Mouse (Mus musculus) kidney, postnatal 0 days (tissue): ENCODE measurements at regions not wholly inside any gene's neighbourhood (a gene's known extent, or its start where the extent isn't known, plus 50 kb on each side); places are given as distances from the start of the nearest gene placed in this dataset.

Experiments
- ATAC-seq: fragments of 200-750 bp; cut with Nextera tagmentation; replicated peaks from 2 replicates; pipeline ENCODE4 v1.8.0; 2017; ENCODE audit warnings: low read depth, moderate number of reproducible peaks, moderate TSS enrichment, moderate library complexity; ENCODE audit not compliant: low FRiP score
- DNase-seq: peaks from one replicate; pipeline ENCODE4 v3.0.0-alpha.2; 2016; ENCODE audit warnings: low spot score
- H3K27ac ChIP-seq: fragments of 300-500 bp; sonication (generic); 2 replicates; pipeline ENCODE4 v1.5.1; 2014; ENCODE audit warnings: mild to moderate bottlenecking
- H3K27me3 ChIP-seq: fragments of 300-500 bp; sonication (generic); 2 replicates; pipeline ENCODE4 v1.6.1; 2014; ENCODE audit warnings: low read length, mixed read lengths; ENCODE audit not compliant: insufficient read depth
- H3K36me3 ChIP-seq: fragments of 300-500 bp; sonication (generic); 2 replicates; pipeline ENCODE4 v1.6.1; 2014; ENCODE audit warnings: low read length, mixed read lengths; ENCODE audit not compliant: insufficient read depth
- H3K4me1 ChIP-seq: fragments of 300-500 bp; sonication (generic); replicated peaks from 2 replicates; pipeline ENCODE4 v1.6.1; 2014; ENCODE audit warnings: antibody characterized with exemption, low read length, mixed read lengths; ENCODE audit not compliant: insufficient read depth
- H3K4me2 ChIP-seq: fragments of 300-500 bp; sonication (generic); 2 replicates; pipeline ENCODE4 v1.6.1; 2014; ENCODE audit warnings: mild to moderate bottlenecking, low read length, moderate library complexity, mixed read lengths
- H3K4me3 ChIP-seq: fragments of 300-500 bp; sonication (generic); replicated peaks from 2 replicates; pipeline ENCODE4 v1.5.1; 2014; ENCODE audit warnings: low read depth, low read length
- H3K9ac ChIP-seq: fragments of 300-500 bp; sonication (generic); 2 replicates; pipeline ENCODE4 v1.6.1; 2014; ENCODE audit warnings: low read depth, low read length
- H3K9me3 ChIP-seq: fragments of 300-500 bp; sonication (generic); replicated peaks from 2 replicates; pipeline ENCODE4 v1.6.1; 2016; ENCODE audit warnings: low read length, inconsistent platforms, mixed read lengths
- CTCF ChIP-seq: IDR thresholded peaks from 2 replicates; pipeline ENCODE4 v1.5.1; 2016; ENCODE audit warnings: antibody characterized with exemption, low read depth, mild to moderate bottlenecking, moderate library complexity
- WGBS: fragments of 180-500 bp; shearing (Covaris S2); extraction: QIAGEN DNeasy Blood & Tissue Kit; methylation state at CpG from one replicate; pipeline ENCODE4 v1.1.7; 2014; 5-methylcytosine and 5-hydroxymethylcytosine counted together

GRCm38 (mm10) chr2:159064403-159064970 is 269.9 kb downstream of the Dhx35 start:
- Histone ChIP-seq H3K4me2 (no peak overlapping the region), H3K27ac (no peak overlapping the region), H3K9ac (no peak overlapping the region), H3K4me1 (0 out of 2 replicates have a peak, but pooled peaks cover 2% of the 10 kb centered on the region), H3K36me3 (no peaks in the 10 kb centered on the region), H3K9me3 (no peaks in the 10 kb centered on the region), H3K4me3 (no peak overlapping the region), H3K27me3 (no peaks in the 10 kb centered on the region)
- 59% methylated on average over 9 of the region's 9 CpGs for WGBS
- DNase-seq (no peak), ATAC-seq (no peak)
- TF ChIP-seq CTCF = no peak

- no peak overlapping the region for H3K9ac ChIP-seq
- H3K27ac ChIP-seq = no peak overlapping the region
- no peak for DNase-seq
- H3K27me3 ChIP-seq = no peaks in the 10 kb centered on the region
- no peaks in the 10 kb centered on the region for H3K36me3 ChIP-seq
- H3K4me1 ChIP-seq = 0 out of 2 replicates have a peak, but pooled peaks cover 2% of the 10 kb centered on the region
- H3K4me3 ChIP-seq = no peak overlapping the region
- ATAC-seq = no peak
- no peak overlapping the region for H3K4me2 ChIP-seq
- H3K9me3 ChIP-seq = no peaks in the 10 kb centered on the region
- 67% methylated on average over 7 of the region's 7 CpGs for WGBS
- 0 out of 2 replicates have a peak, but pooled peaks have one; percentile 15 for TF ChIP-seq CTCF
These were observed 272.9 kb downstream of the Dhx35 start for GRCm38 (mm10) chr2:159067506-159067905.

GRCm38 (mm10) chr2:159068303-159069020 is 273.9 kb downstream of the Dhx35 start:
- ATAC-seq (peak; percentile 86), DNase-seq (peak; percentile 32)
- H3K4me3 ChIP-seq = no peak overlapping the region

DNA sequence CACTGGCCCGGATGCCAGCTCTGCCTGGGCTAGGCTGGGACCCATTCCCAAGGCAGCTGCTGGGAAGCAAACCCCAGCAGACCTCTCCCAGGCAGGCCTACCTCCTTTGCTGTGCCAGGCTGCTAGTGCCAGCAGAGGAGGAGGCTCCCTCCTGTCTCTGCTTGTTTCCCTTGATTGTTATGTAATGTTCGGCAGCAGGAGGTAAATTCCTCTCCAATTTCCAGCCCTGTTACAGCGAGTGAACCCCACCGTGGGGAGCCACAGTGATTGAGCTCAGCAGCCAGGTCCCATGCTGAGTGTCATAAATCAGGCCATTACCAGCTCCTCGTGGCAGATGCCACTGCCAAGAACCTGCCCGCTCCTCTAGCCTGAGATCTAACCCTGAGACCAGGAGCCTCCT is 274.6 kb downstream of the Dhx35 start:
- no peak for DNase-seq
- Histone ChIP-seq H3K4me2 (no peak overlapping the region), H3K9ac (no peak overlapping the region)

More at GRCm38 (mm10) chr2:159068303-159069020, 273.9 kb downstream of the Dhx35 start:
- Histone ChIP-seq H3K27me3 (no peaks in the 10 kb centered on the region), H3K4me2 (no peak overlapping the region), H3K9ac (no peak overlapping the region), H3K27ac (peak overlapping the region; percentile 87), H3K9me3 (no peaks in the 10 kb centered on the region), H3K4me1 (0 out of 2 replicates have a peak, but pooled peaks cover 2% of the 10 kb centered on the region), H3K36me3 (no peaks in the 10 kb centered on the region)
- WGBS = 46% methylated on average over 7 of the region's 7 CpGs
- peak; percentile 52; the same call in 1 of the 2 replicates for TF ChIP-seq CTCF

DNA sequence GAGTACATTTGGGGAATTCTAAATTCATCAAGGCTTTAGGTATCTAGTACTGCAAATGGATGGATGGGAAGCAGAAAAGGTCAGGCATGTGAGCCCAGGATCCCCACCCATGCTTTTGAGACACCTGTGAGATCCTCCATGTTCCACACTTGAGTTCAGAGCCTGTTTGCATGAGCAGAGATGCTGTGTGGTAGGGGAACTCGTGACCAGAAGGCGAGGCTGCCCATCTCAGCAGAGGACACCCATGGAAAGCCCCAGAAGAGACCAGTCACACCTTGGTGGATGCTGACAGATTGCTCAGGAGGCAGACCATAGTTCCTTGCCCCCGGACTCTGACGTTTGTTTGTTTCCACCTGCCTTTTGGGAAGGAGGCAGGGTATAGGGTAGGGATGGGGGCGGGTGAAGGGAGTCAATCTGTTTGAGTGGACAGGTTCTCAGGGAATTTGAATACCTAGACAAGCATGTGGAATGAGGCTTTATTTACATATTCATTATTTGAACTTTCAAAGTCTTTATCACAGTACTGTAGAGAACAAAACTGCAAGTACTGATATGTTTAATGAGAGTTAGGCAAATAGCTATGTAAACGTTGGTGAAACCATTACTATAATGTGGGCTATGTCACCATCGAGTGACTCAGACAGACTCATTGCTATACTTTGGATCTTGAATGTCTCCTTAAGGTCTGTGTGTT is 278.5 kb downstream of the Dhx35 start:
- no peak overlapping the region for H3K4me3 ChIP-seq
- no peak overlapping the region for H3K4me2 ChIP-seq
- H3K9ac ChIP-seq = no peak overlapping the region
- H3K36me3 ChIP-seq = no peaks in the 10 kb centered on the region
- no peaks in the 10 kb centered on the region for H3K9me3 ChIP-seq
- no peak overlapping the region for H3K27ac ChIP-seq
- no peak for TF ChIP-seq CTCF
- WGBS = 88% methylated on average over 7 of the region's 7 CpGs
- DNase-seq (no peak), ATAC-seq (no peak)
- no peaks in the 10 kb centered on the region for H3K4me1 ChIP-seq
- H3K27me3 ChIP-seq = no peaks in the 10 kb centered on the region

More for the DNA sequence above, 274.6 kb downstream of the Dhx35 start:
- H3K4me3 ChIP-seq = no peak overlapping the region
- H3K9me3 ChIP-seq = no peaks in the 10 kb centered on the region
- peak; percentile 40 for ATAC-seq
- WGBS = 12% methylated on average over 6 of the region's 6 CpGs
- no peaks in the 10 kb centered on the region for H3K36me3 ChIP-seq
- no peak for TF ChIP-seq CTCF
- no peaks in the 10 kb centered on the region for H3K27me3 ChIP-seq
- H3K27ac ChIP-seq = peak overlapping the region; percentile 87
- 0 out of 2 replicates have a peak, but pooled peaks cover 2% of the 10 kb centered on the region for H3K4me1 ChIP-seq

DNA sequence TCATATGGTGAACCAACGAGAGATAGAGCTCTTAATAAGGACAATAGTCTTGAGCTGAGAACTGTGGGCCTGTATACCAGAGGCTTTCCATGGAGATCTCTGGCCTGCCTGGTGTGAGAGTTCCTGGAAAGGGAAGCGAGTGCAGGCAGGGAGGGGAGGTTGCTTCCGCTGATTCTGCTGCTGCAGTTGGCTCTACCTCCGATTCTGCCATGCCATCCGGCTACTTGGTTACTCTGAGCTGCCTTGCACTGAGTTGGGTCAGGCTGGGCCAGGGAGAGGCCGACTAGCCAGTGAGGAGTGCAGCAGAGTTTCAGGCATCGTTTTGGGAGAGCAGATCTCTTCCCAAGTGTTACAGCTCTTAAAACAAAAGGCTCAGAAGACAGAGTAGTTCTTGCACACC is 285.2 kb downstream of the Dhx35 start:
- no peaks in the 10 kb centered on the region for H3K9me3 ChIP-seq
- no peak for TF ChIP-seq CTCF
- WGBS = 61% methylated on average over 7 of the region's 7 CpGs
- no peak overlapping the region for H3K9ac ChIP-seq
- no peak overlapping the region for H3K27ac ChIP-seq
- ATAC-seq (no peak), DNase-seq (no peak)
- H3K4me2 ChIP-seq = no peak overlapping the region
- no peaks in the 10 kb centered on the region for H3K27me3 ChIP-seq
- no peaks in the 10 kb centered on the region for H3K36me3 ChIP-seq
- H3K4me3 ChIP-seq = no peak overlapping the region
- H3K4me1 ChIP-seq = no peaks in the 10 kb centered on the region
